Mouse (Mus musculus): ENCODE measurements at regions not wholly inside any gene's neighbourhood (a gene's known extent, or its start where the extent isn't known, plus 50 kb on each side); places are given as distances from the start of the nearest gene placed in this dataset.

DNA sequence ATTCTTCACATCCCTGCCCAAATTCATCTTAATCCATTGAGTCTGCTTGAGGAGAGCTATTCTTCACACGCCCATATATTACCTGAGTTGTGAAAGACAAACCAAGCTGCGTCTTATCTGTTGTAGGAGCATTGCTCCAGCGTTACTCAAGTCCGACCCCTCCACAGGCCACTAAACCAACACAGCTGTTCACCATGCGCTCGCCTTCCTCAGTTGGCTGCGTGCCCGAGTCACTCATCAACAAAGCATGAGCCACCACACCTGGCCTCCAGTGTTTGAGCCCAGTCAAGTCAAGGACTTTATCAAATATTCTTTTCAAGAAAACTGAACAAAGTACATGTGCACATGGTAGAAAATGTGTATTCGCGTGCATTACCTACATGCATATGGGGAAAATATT lies 504.7 kb upstream of the Atp11b start:
- no peak overlapping the region for H3K4me3 ChIP-seq (ENCODE audit: low read depth, low read length)
- H3K36me3 ChIP-seq (replicated peaks) = no peaks in the 10 kb centered on the region
- ATAC-seq (ENCODE audit: extremely low read depth, insufficient number of reproducible peaks, low FRiP score, poor library complexity, severe bottlenecking) = no peak
- H3K27me3 ChIP-seq (ENCODE audit: insufficient read depth, low read length) = no peaks in the 10 kb centered on the region
- DNase-seq (ENCODE audit: low spot score) = no peak
- H3K9me3 ChIP-seq (replicated peaks) = peaks cover 24% of the 10 kb centered on the region
- TF ChIP-seq TAL1 (conservative IDR thresholded peaks at IDR 0.05; ENCODE audit: low read depth, low read length) = no peak
- no peak for TF ChIP-seq POLR2AphosphoS5 (IDR thresholded peaks at IDR 0.05; ENCODE audit: insufficient replicate concordance, low read depth, low read length)
- TF ChIP-seq GATA1 (IDR thresholded peaks at IDR 0.05; ENCODE audit: borderline replicate concordance, low read length) = no peak
- TF ChIP-seq CTCF (IDR thresholded peaks at IDR 0.05; ENCODE audit: low read depth, low read length) = no peak
- TF ChIP-seq GATA2 (IDR thresholded peaks at IDR 0.05; ENCODE audit: borderline replicate concordance, low read depth, low read length) = no peak
- no peaks in the 10 kb centered on the region for H3K4me1 ChIP-seq (ENCODE audit: insufficient read depth, low read depth, low read length)

DNA sequence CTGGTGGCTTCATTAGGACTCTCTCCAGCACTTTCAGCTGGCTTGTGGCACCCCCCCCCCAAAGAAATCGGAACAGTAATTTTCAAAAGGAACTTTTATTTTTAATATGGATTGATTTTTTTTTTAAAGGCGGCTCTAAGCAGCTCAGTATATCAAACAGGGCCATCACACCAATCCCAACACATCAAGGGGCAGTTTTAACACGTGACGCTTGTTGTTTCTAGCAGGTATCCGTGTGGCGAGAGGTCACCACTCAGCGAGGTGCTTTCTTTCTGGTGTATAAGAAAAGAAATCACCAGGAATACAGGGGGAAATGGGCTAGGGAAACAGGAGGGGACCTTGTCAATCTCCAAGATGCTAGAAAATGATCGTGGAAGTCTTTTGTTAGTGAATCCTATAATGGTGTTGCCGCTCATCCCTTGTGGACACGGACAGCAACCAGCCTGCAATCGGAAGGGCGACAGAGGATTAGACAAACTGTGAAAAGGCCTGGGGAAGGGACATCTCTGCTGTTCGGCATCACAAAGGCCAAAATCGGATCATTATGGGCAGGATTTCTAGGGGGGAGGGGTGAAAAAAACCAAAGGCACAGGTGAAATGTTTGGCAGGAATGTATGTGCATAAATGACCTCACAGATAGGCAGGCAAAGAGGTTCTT lies 503.7 kb upstream of the Atp11b start:
- TF ChIP-seq POLR2AphosphoS5 (IDR thresholded peaks at IDR 0.05; ENCODE audit: insufficient replicate concordance, low read depth, low read length) = no peak
- no peak for TF ChIP-seq CTCF (IDR thresholded peaks at IDR 0.05; ENCODE audit: low read depth, low read length)
- no peak for TF ChIP-seq GATA2 (IDR thresholded peaks at IDR 0.05; ENCODE audit: borderline replicate concordance, low read depth, low read length)
- no peak for TF ChIP-seq GATA1 (IDR thresholded peaks at IDR 0.05; ENCODE audit: borderline replicate concordance, low read length)
- TF ChIP-seq TAL1 (conservative IDR thresholded peaks at IDR 0.05; ENCODE audit: low read depth, low read length) = no peak
- Histone ChIP-seq H3K9me3 (replicated peaks) (peaks cover 24% of the 10 kb centered on the region), H3K4me1 (ENCODE audit: insufficient read depth, low read depth, low read length) (no peaks in the 10 kb centered on the region), H3K4me3 (ENCODE audit: low read depth, low read length) (no peak overlapping the region), H3K27me3 (ENCODE audit: insufficient read depth, low read length) (no peaks in the 10 kb centered on the region), H3K36me3 (replicated peaks) (no peaks in the 10 kb centered on the region)
- DNase-seq (ENCODE audit: low spot score) (no peak), ATAC-seq (ENCODE audit: extremely low read depth, insufficient number of reproducible peaks, low FRiP score, poor library complexity, severe bottlenecking) (no peak)

DNA sequence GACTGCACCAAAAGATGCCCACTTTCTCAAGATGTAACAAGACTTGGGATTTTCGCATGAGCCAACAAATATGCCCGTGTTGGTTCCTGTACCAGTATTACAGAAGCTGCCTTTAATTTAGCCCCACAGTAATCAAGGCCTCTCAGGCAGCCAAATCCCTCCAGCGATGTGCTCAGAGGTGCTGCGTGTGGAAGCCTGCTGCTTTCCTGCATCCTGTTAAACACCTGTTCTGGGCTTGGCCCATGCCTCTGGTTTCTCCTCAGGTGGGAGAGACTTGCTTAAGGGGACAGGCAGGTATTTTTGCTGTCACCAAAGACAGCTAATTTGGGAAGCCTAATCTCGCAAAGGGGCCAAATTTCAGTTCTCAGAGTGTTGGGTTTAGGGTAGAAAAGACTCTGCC lies 500.0 kb upstream of the Atp11b start:
- no peak for DNase-seq (ENCODE audit: low spot score)
- TF ChIP-seq GATA1 (IDR thresholded peaks at IDR 0.05; ENCODE audit: borderline replicate concordance, low read length) (no peak), TAL1 (conservative IDR thresholded peaks at IDR 0.05; ENCODE audit: low read depth, low read length) (no peak), GATA2 (IDR thresholded peaks at IDR 0.05; ENCODE audit: borderline replicate concordance, low read depth, low read length) (no peak), CTCF (IDR thresholded peaks at IDR 0.05; ENCODE audit: low read depth, low read length) (no peak), POLR2AphosphoS5 (IDR thresholded peaks at IDR 0.05; ENCODE audit: insufficient replicate concordance, low read depth, low read length) (no peak)
- no peaks in the 10 kb centered on the region for H3K27me3 ChIP-seq (ENCODE audit: insufficient read depth, low read length)
- H3K9me3 ChIP-seq (replicated peaks) = peaks cover 13% of the 10 kb centered on the region
- H3K4me3 ChIP-seq (ENCODE audit: low read depth, low read length) = no peak overlapping the region
- H3K4me1 ChIP-seq (ENCODE audit: insufficient read depth, low read depth, low read length) = no peaks in the 10 kb centered on the region
- ATAC-seq (ENCODE audit: extremely low read depth, insufficient number of reproducible peaks, low FRiP score, poor library complexity, severe bottlenecking) = no peak
- no peaks in the 10 kb centered on the region for H3K36me3 ChIP-seq (replicated peaks)

DNA sequence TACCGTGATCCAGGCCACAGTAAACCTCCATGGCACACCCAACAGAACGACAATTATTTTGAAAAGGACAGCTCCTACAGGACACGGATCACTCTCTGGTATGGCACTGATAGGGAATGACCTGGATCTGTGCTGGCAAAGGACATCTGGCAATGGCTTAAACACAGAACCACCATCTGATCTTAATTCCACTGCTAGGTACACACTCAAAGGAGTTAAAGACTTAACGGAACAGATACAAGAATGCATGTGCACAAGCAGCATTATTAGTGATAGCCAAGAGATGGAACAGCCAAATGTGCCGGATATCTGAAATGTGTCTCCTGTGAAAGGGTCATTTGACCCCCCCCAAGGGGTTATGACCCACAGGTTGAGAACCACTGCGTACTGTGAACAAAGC lies 493.0 kb upstream of the Atp11b start:
- TF ChIP-seq GATA1 (IDR thresholded peaks at IDR 0.05; ENCODE audit: borderline replicate concordance, low read length) (no peak), POLR2AphosphoS5 (IDR thresholded peaks at IDR 0.05; ENCODE audit: insufficient replicate concordance, low read depth, low read length) (no peak), GATA2 (IDR thresholded peaks at IDR 0.05; ENCODE audit: borderline replicate concordance, low read depth, low read length) (no peak), CTCF (IDR thresholded peaks at IDR 0.05; ENCODE audit: low read depth, low read length) (no peak), TAL1 (conservative IDR thresholded peaks at IDR 0.05; ENCODE audit: low read depth, low read length) (no peak)
- DNase-seq (ENCODE audit: low spot score) = no peak
- no peaks in the 10 kb centered on the region for H3K27me3 ChIP-seq (ENCODE audit: insufficient read depth, low read length)
- no peak overlapping the region for H3K4me3 ChIP-seq (ENCODE audit: low read depth, low read length)
- no peak for ATAC-seq (ENCODE audit: extremely low read depth, insufficient number of reproducible peaks, low FRiP score, poor library complexity, severe bottlenecking)
- H3K36me3 ChIP-seq (replicated peaks) = no peaks in the 10 kb centered on the region
- H3K9me3 ChIP-seq (replicated peaks) = no peaks in the 10 kb centered on the region
- no peaks in the 10 kb centered on the region for H3K4me1 ChIP-seq (ENCODE audit: insufficient read depth, low read depth, low read length)

DNA sequence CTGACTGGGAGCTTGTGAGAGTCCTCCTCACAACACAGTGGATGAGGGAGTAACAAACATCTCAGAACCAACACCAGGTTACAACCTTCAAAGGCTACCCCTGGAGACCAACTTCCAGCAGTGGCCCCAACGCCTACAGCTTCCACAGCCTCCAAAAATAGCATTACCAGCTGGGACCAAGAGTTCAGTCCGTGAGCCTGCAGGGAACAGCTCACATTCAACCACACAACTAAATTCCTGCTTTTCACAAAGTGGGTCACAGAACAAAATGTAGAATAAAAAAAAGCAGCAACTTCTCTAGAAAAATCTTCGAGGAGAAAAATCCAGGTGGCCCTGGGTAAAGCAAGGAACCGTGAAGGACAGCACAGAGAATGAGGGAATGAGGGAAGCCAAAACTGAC lies 485.0 kb upstream of the Atp11b start:
- Histone ChIP-seq H3K9me3 (replicated peaks) (peaks cover 3% of the 10 kb centered on the region; the same call in 1 of the 2 replicates), H3K4me3 (ENCODE audit: low read depth, low read length) (no peak overlapping the region), H3K4me1 (ENCODE audit: insufficient read depth, low read depth, low read length) (no peaks in the 10 kb centered on the region), H3K36me3 (replicated peaks) (no peaks in the 10 kb centered on the region), H3K27me3 (ENCODE audit: insufficient read depth, low read length) (no peaks in the 10 kb centered on the region)
- DNase-seq (ENCODE audit: low spot score) (no peak), ATAC-seq (ENCODE audit: extremely low read depth, insufficient number of reproducible peaks, low FRiP score, poor library complexity, severe bottlenecking) (no peak)
- TF ChIP-seq CTCF (IDR thresholded peaks at IDR 0.05; ENCODE audit: low read depth, low read length) (no peak), POLR2AphosphoS5 (IDR thresholded peaks at IDR 0.05; ENCODE audit: insufficient replicate concordance, low read depth, low read length) (no peak), GATA1 (IDR thresholded peaks at IDR 0.05; ENCODE audit: borderline replicate concordance, low read length) (no peak), TAL1 (conservative IDR thresholded peaks at IDR 0.05; ENCODE audit: low read depth, low read length) (no peak), GATA2 (IDR thresholded peaks at IDR 0.05; ENCODE audit: borderline replicate concordance, low read depth, low read length) (no peak)

DNA sequence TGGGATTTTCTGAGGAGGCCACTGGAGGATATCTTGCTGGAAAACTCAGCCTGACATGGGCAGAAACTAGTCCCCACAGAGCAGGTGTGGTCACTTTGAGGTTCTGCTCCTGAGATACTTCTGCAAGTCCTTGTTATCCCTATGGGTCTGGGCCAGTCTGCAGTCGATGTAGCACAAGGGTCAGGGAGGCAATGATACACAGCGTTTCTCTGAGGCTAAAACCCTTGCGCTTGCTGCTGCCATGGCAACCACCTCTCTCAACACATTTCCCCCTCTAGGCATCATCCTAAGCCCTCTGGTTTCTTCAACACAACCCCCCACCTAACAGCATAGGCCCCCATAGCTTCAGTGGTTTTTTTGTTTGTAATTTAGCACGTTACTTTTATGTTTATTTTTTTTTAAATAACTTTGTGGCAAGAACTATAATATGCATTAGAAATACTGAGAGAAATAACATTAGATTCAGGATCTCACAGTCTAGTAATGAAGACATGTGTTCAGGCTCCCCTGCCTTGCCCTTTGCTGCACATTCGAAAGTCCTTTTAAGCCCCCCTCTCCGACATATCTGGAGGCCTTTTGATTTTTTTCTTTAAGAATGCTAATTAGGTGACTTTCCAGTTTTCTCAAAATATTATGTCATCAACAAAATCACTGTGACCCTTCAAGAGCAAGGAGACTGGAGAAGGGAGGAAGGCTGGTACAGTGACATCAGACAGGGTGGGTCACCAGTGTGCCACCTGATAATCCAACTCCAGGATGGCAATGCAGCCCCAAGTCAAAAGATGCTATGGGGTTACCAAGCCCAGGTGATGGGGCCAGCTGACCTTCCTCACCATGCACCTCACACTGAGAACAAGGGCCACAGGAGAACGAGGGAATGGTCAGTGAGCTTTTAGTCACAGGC lies 483.7 kb upstream of the Atp11b start:
- peaks cover 3% of the 10 kb centered on the region; the same call in 1 of the 2 replicates for H3K9me3 ChIP-seq (replicated peaks)
- no peaks in the 10 kb centered on the region for H3K4me1 ChIP-seq (ENCODE audit: insufficient read depth, low read depth, low read length)
- ATAC-seq (ENCODE audit: extremely low read depth, insufficient number of reproducible peaks, low FRiP score, poor library complexity, severe bottlenecking) (no peak), DNase-seq (ENCODE audit: low spot score) (no peak)
- H3K4me3 ChIP-seq (ENCODE audit: low read depth, low read length) = no peak overlapping the region
- no peaks in the 10 kb centered on the region for H3K27me3 ChIP-seq (ENCODE audit: insufficient read depth, low read length)
- H3K36me3 ChIP-seq (replicated peaks) = no peaks in the 10 kb centered on the region
- no peak for TF ChIP-seq POLR2AphosphoS5 (IDR thresholded peaks at IDR 0.05; ENCODE audit: insufficient replicate concordance, low read depth, low read length)
- TF ChIP-seq CTCF (IDR thresholded peaks at IDR 0.05; ENCODE audit: low read depth, low read length) = no peak
- TF ChIP-seq GATA1 (IDR thresholded peaks at IDR 0.05; ENCODE audit: borderline replicate concordance, low read length) = no peak
- no peak for TF ChIP-seq GATA2 (IDR thresholded peaks at IDR 0.05; ENCODE audit: borderline replicate concordance, low read depth, low read length)
- no peak for TF ChIP-seq TAL1 (conservative IDR thresholded peaks at IDR 0.05; ENCODE audit: low read depth, low read length)

Data from G1E (cell line).